Mouse (Mus musculus): ENCODE measurements at regions not wholly inside any gene's neighbourhood (a gene's known extent, or its start where the extent isn't known, plus 50 kb on each side); places are given as distances from the start of the nearest gene placed in this dataset.
A peak's percentile ranks its signal among the peaks of the same experiment; 100 is the strongest.

GRCm38 (mm10) chr17:80815747-80816146 is 87.5 kb upstream of the Map4k3 start:
- TF ChIP-seq CTCF (IDR thresholded peaks at IDR 0.05; ENCODE audit: low read depth, low read length) (peak; percentile 62; the same call in 1 of the 2 replicates), POLR2A (IDR thresholded peaks at IDR 0.05; ENCODE audit: extremely low read depth, insufficient read depth, low read length) (no peak)

Data from liver, adult 2 months (tissue).